Mouse (Mus musculus): Measurements from ENCODE around the gene Cyp27a1. TPM values are rescaled to one million over a fixed set of nuclear protein-coding genes. Genes with fewer than 3 reads are reported as not detected.

The Cyp27a1 gene
- total RNA-seq, 2 experiments from 2014 or later = 1.9 TPM; not detected in 1

- ATAC-seq (replicated peaks; ENCODE audit: low FRiP score, low TSS enrichment, poor library complexity, severe bottlenecking) = no peak
Measured at GRCm38 (mm10) chr1:74715468-74715867, 2.1 kb downstream of the Cyp27a1 start.

GRCm38 (mm10) chr1:74715886-74716285 lies 2.5 kb downstream of the Cyp27a1 start:
- no peak for ATAC-seq (replicated peaks; ENCODE audit: low FRiP score, low TSS enrichment, poor library complexity, severe bottlenecking)

- ATAC-seq (replicated peaks; ENCODE audit: low FRiP score, low TSS enrichment, poor library complexity, severe bottlenecking) = no peak
Measured at GRCm38 (mm10) chr1:74718113-74718512, 4.7 kb downstream of the Cyp27a1 start.

- no peak for ATAC-seq (replicated peaks; ENCODE audit: low FRiP score, low TSS enrichment, poor library complexity, severe bottlenecking)
Measured at GRCm38 (mm10) chr1:74719281-74719680, 5.9 kb downstream of the Cyp27a1 start.

GRCm38 (mm10) chr1:74721657-74722056 lies 8.3 kb downstream of the Cyp27a1 start:
- no peak for ATAC-seq (replicated peaks; ENCODE audit: low FRiP score, low TSS enrichment, poor library complexity, severe bottlenecking)

- ATAC-seq (replicated peaks; ENCODE audit: low FRiP score, low TSS enrichment, poor library complexity, severe bottlenecking) = no peak
Measured at GRCm38 (mm10) chr1:74723748-74724147, 10.4 kb downstream of the Cyp27a1 start.

- no peak for ATAC-seq (replicated peaks; ENCODE audit: low FRiP score, low TSS enrichment, poor library complexity, severe bottlenecking)
Measured at GRCm38 (mm10) chr1:74726114-74726513, 12.7 kb downstream of the Cyp27a1 start.

- ATAC-seq (replicated peaks; ENCODE audit: low FRiP score, low TSS enrichment, poor library complexity, severe bottlenecking) = no peak
Measured at GRCm38 (mm10) chr1:74726674-74727073, 13.3 kb downstream of the Cyp27a1 start.

- no peak for ATAC-seq (replicated peaks; ENCODE audit: low FRiP score, low TSS enrichment, poor library complexity, severe bottlenecking)
Measured at GRCm38 (mm10) chr1:74728446-74728845, 15.1 kb downstream of the Cyp27a1 start.

GRCm38 (mm10) chr1:74736977-74737376 lies 23.6 kb downstream of the Cyp27a1 start:
- ATAC-seq (replicated peaks; ENCODE audit: low FRiP score, low TSS enrichment, poor library complexity, severe bottlenecking) = no peak

GRCm38 (mm10) chr1:74737500-74737899 lies 24.1 kb downstream of the Cyp27a1 start:
- no peak for ATAC-seq (replicated peaks; ENCODE audit: low FRiP score, low TSS enrichment, poor library complexity, severe bottlenecking)

- ATAC-seq (replicated peaks; ENCODE audit: low FRiP score, low TSS enrichment, poor library complexity, severe bottlenecking) = no peak
Measured at GRCm38 (mm10) chr1:74740846-74741245, 27.5 kb downstream of the Cyp27a1 start.

GRCm38 (mm10) chr1:74747335-74747734 lies 34.0 kb downstream of the Cyp27a1 start:
- no peak for ATAC-seq (replicated peaks; ENCODE audit: low FRiP score, low TSS enrichment, poor library complexity, severe bottlenecking)

- ATAC-seq (replicated peaks; ENCODE audit: low FRiP score, low TSS enrichment, poor library complexity, severe bottlenecking) = peak; percentile 95
Measured at GRCm38 (mm10) chr1:74748643-74749271, 35.4 kb downstream of the Cyp27a1 start, which contains the start of gene Prkag3. Gene Prkag3, minus strand, starts transcription at chr1:74749221.

GRCm38 (mm10) chr1:74749301-74749700 lies 35.9 kb downstream of the Cyp27a1 start:
- ATAC-seq (replicated peaks; ENCODE audit: low FRiP score, low TSS enrichment, poor library complexity, severe bottlenecking) = no peak

- no peak for ATAC-seq (replicated peaks; ENCODE audit: low FRiP score, low TSS enrichment, poor library complexity, severe bottlenecking)
Measured at GRCm38 (mm10) chr1:74750683-74751082, 37.3 kb downstream of the Cyp27a1 start.

- no peak for ATAC-seq (replicated peaks; ENCODE audit: low FRiP score, low TSS enrichment, poor library complexity, severe bottlenecking)
Measured at GRCm38 (mm10) chr1:74752150-74752549, 38.8 kb downstream of the Cyp27a1 start.

- ATAC-seq (replicated peaks; ENCODE audit: low FRiP score, low TSS enrichment, poor library complexity, severe bottlenecking) = no peak
Measured at GRCm38 (mm10) chr1:74752833-74753232, 39.5 kb downstream of the Cyp27a1 start.

GRCm38 (mm10) chr1:74753266-74753974 lies 40.0 kb downstream of the Cyp27a1 start:
- no peak for ATAC-seq (replicated peaks; ENCODE audit: low FRiP score, low TSS enrichment, poor library complexity, severe bottlenecking)

GRCm38 (mm10) chr1:74754175-74754785 lies 40.9 kb downstream of the Cyp27a1 start:
- no peak for ATAC-seq (replicated peaks; ENCODE audit: low FRiP score, low TSS enrichment, poor library complexity, severe bottlenecking)

- no peak; the same call in 1 of the 2 replicates for ATAC-seq (replicated peaks; ENCODE audit: low FRiP score, low TSS enrichment, poor library complexity, severe bottlenecking)
Measured at GRCm38 (mm10) chr1:74759773-74760172, 46.4 kb downstream of the Cyp27a1 start.

Data from megakaryocyte-erythroid progenitor cell, adult 5-6 weeks (primary cell).